Mouse (Mus musculus) kidney, adult 18-20 months (tissue): ENCODE measurements around the gene Fam213a.

Experiments used
- DNase-seq: peaks from one replicate; pipeline ENCODE4 v3.0.0; 2021

The Fam213a gene

GRCm38 (mm10) chr14:41004201-41005141 lies 9.1 kb downstream of the Fam213a start:
- peak; percentile 85 for DNase-seq

- DNase-seq = no peak
Observed at GRCm38 (mm10) chr14:41001576-41001975, 12.0 kb downstream of the Fam213a start.

- DNase-seq = no peak
Observed at GRCm38 (mm10) chr14:41000801-41001200, 12.8 kb downstream of the Fam213a start.

GRCm38 (mm10) chr14:40999904-41000645 lies 13.5 kb downstream of the Fam213a start:
- DNase-seq = no peak

GRCm38 (mm10) chr14:40996171-40996570 lies 17.4 kb downstream of the Fam213a start:
- no peak for DNase-seq

- DNase-seq = no peak
Observed at GRCm38 (mm10) chr14:40992464-40992863, 21.1 kb downstream of the Fam213a start.

- DNase-seq = no peak
Observed at GRCm38 (mm10) chr14:40988780-40989179, 24.8 kb downstream of the Fam213a start.

- no peak for DNase-seq
Observed at GRCm38 (mm10) chr14:40987184-40987583, 26.4 kb downstream of the Fam213a start.

- DNase-seq = no peak
Observed at GRCm38 (mm10) chr14:40985635-40986034, 28.0 kb downstream of the Fam213a start.

GRCm38 (mm10) chr14:40979723-40980122 lies 33.9 kb downstream of the Fam213a start:
- DNase-seq = no peak

GRCm38 (mm10) chr14:40979002-40979401 lies 34.6 kb downstream of the Fam213a start:
- peak; percentile 62 for DNase-seq

GRCm38 (mm10) chr14:40975127-40975721 lies 38.4 kb downstream of the Fam213a start:
- peak; percentile 75 for DNase-seq

- DNase-seq = no peak
Observed at GRCm38 (mm10) chr14:40968051-40968450, 45.5 kb downstream of the Fam213a start.

GRCm38 (mm10) chr14:40967598-40967900 lies 46.0 kb downstream of the Fam213a start:
- DNase-seq = peak; percentile 32

- peak; percentile 99 for DNase-seq
Observed at GRCm38 (mm10) chr14:40966862-40967597, 46.6 kb downstream of the Fam213a start.

- no peak for DNase-seq
Observed at GRCm38 (mm10) chr14:40966392-40966861, 47.2 kb downstream of the Fam213a start, which contains the start of gene Tspan14. TSS of gene Tspan14 (minus strand) at chr14:40966807.

GRCm38 (mm10) chr14:40965507-40966356 lies 47.9 kb downstream of the Fam213a start:
- peak; percentile 76 for DNase-seq

GRCm38 (mm10) chr14:40964881-40965280 lies 48.7 kb downstream of the Fam213a start:
- DNase-seq = peak; percentile 54

GRCm38 (mm10) chr14:40964214-40964610 lies 49.4 kb downstream of the Fam213a start:
- no peak for DNase-seq

GRCm38 (mm10) chr14:40963501-40964213 lies 49.9 kb downstream of the Fam213a start:
- DNase-seq = peak; percentile 28
